Mouse (Mus musculus): ENCODE data around the gene Dpf3. TPM values are rescaled to one million over a fixed set of nuclear protein-coding genes. Genes with fewer than 3 reads are reported as not detected.

Dpf3 gene
- polyA plus RNA-seq, 1 experiment: 1.9 TPM

- Histone ChIP-seq H3K36me3 (ENCODE audit: control insufficient read depth) (peaks cover 3% of the 10 kb centered on the region; the same call in 1 of the 2 replicates), H3K9me3 (ENCODE audit: control insufficient read depth, low read length) (no peaks in the 10 kb centered on the region), H3K4me1 (ENCODE audit: control insufficient read depth) (no peaks in the 10 kb centered on the region; the same call in none of the 2 replicates), H3K4me3 (replicated peaks) (no peak overlapping the region), H3K27me3 (ENCODE audit: control insufficient read depth) (no peaks in the 10 kb centered on the region)
- TF ChIP-seq TAL1 (IDR thresholded peaks at IDR 0.05; ENCODE audit: low read length) (no peak), GATA1 (IDR thresholded peaks at IDR 0.05; ENCODE audit: low read length) (no peak)
Observed at GRCm38 (mm10) chr12:83337077-83337775, 150.3 kb downstream of the Dpf3 start.

DNA sequence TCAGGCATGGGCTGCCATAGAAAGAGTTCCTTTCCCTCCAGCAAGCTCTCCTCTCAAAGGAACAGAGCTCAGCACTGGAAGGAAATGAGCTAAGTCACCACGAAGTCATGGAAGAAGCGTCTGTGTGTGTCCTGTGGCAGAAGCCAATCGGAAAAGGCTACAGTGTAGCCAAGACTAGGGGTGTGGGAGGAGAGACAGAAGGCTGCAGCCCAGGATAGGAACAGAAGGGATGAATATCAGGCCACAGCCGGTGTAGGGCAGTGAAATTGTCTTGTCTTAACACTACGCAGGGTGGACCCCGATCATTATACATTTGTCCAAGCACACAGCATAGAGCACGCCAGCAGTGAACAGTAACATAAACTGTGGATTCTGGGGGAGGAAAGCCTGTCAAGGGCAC, 157.5 kb downstream of the Dpf3 start:
- H3K4me3 ChIP-seq (replicated peaks): no peak overlapping the region
- no peaks in the 10 kb centered on the region for H3K27me3 ChIP-seq (ENCODE audit: control insufficient read depth)
- H3K4me1 ChIP-seq (ENCODE audit: control insufficient read depth): peaks cover 1% of the 10 kb centered on the region
- H3K9me3 ChIP-seq (ENCODE audit: control insufficient read depth, low read length): no peaks in the 10 kb centered on the region
- H3K36me3 ChIP-seq (ENCODE audit: control insufficient read depth): peaks cover 33% of the 10 kb centered on the region
- no peak for TF ChIP-seq GATA1 (IDR thresholded peaks at IDR 0.05; ENCODE audit: low read length)
- no peak for TF ChIP-seq TAL1 (IDR thresholded peaks at IDR 0.05; ENCODE audit: low read length)

- H3K27me3 ChIP-seq (ENCODE audit: control insufficient read depth): no peaks in the 10 kb centered on the region
- H3K4me3 ChIP-seq (replicated peaks): no peak overlapping the region
- peaks cover 1% of the 10 kb centered on the region for H3K4me1 ChIP-seq (ENCODE audit: control insufficient read depth)
- no peaks in the 10 kb centered on the region for H3K9me3 ChIP-seq (ENCODE audit: control insufficient read depth, low read length)
- H3K36me3 ChIP-seq (ENCODE audit: control insufficient read depth): peaks cover 40% of the 10 kb centered on the region
- TF ChIP-seq TAL1 (IDR thresholded peaks at IDR 0.05; ENCODE audit: low read length) (no peak), GATA1 (IDR thresholded peaks at IDR 0.05; ENCODE audit: low read length) (no peak)
Observed at GRCm38 (mm10) chr12:83328899-83329298, 158.6 kb downstream of the Dpf3 start.

DNA sequence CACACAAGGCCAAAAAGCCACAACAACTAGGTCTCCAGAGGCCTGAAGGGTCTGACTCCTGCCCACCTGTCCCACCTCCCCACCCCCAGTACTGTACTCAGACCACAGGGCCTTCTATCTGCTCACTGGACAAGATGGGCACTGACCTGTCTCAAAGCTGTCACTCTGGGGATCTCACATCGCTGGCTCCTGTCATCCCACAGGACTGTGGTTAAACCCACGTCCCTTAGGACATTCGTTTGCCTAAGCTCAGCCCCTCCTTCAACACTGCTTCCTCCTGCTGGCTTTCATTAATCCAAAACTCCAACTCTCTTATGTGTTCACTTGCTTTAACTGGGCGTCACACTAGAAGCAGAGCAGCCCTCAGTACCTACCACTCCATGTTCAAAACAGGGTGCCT, 159.0 kb downstream of the Dpf3 start:
- Histone ChIP-seq H3K4me1 (ENCODE audit: control insufficient read depth) (peaks cover 1% of the 10 kb centered on the region), H3K4me3 (replicated peaks) (no peak overlapping the region), H3K9me3 (ENCODE audit: control insufficient read depth, low read length) (no peaks in the 10 kb centered on the region), H3K27me3 (ENCODE audit: control insufficient read depth) (no peaks in the 10 kb centered on the region), H3K36me3 (ENCODE audit: control insufficient read depth) (peaks cover 41% of the 10 kb centered on the region)
- TF ChIP-seq TAL1 (IDR thresholded peaks at IDR 0.05; ENCODE audit: low read length): no peak
- TF ChIP-seq GATA1 (IDR thresholded peaks at IDR 0.05; ENCODE audit: low read length): no peak

- H3K36me3 ChIP-seq (ENCODE audit: control insufficient read depth): peaks cover 41% of the 10 kb centered on the region
- H3K4me3 ChIP-seq (replicated peaks): no peak overlapping the region
- peaks cover 1% of the 10 kb centered on the region for H3K4me1 ChIP-seq (ENCODE audit: control insufficient read depth)
- H3K27me3 ChIP-seq (ENCODE audit: control insufficient read depth): no peaks in the 10 kb centered on the region
- TF ChIP-seq TAL1 (IDR thresholded peaks at IDR 0.05; ENCODE audit: low read length): no peak
- no peak for TF ChIP-seq GATA1 (IDR thresholded peaks at IDR 0.05; ENCODE audit: low read length)
- no peaks in the 10 kb centered on the region for H3K9me3 ChIP-seq (ENCODE audit: control insufficient read depth, low read length)
Observed at GRCm38 (mm10) chr12:83327451-83327850, 160.1 kb downstream of the Dpf3 start.

DNA sequence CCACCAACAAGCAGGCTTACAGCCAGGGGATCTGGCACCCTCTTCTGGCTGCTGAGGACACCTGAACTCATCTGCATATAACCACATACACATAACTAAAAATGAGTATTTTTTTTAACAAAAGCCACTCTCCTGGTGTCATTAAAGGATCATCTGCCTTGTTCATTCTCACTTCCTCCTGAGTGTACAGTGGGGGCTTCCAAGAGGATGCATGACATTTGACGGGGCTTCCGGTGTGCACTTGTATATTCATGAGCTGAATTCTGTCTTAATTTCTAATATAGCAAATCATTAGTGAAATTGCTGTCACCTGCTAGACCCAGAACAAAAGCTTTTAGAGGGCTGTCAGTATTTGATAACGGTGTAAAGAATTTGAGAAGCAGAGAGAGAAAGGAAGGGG, 166.8 kb downstream of the Dpf3 start:
- Histone ChIP-seq H3K4me1 (ENCODE audit: control insufficient read depth) (peaks cover 19% of the 10 kb centered on the region), H3K36me3 (ENCODE audit: control insufficient read depth) (peaks cover 8% of the 10 kb centered on the region), H3K27me3 (ENCODE audit: control insufficient read depth) (no peaks in the 10 kb centered on the region), H3K9me3 (ENCODE audit: control insufficient read depth, low read length) (no peaks in the 10 kb centered on the region), H3K4me3 (replicated peaks) (no peak overlapping the region)
- TF ChIP-seq GATA1 (IDR thresholded peaks at IDR 0.05; ENCODE audit: low read length) (no peak), TAL1 (IDR thresholded peaks at IDR 0.05; ENCODE audit: low read length) (no peak)

GRCm38 (mm10) chr12:83317646-83318443, 169.7 kb downstream of the Dpf3 start:
- TF ChIP-seq TAL1 (IDR thresholded peaks at IDR 0.05; ENCODE audit: low read length) (no peak), GATA1 (IDR thresholded peaks at IDR 0.05; ENCODE audit: low read length) (no peak)
- no peaks in the 10 kb centered on the region for H3K27me3 ChIP-seq (ENCODE audit: control insufficient read depth)
- H3K4me3 ChIP-seq (replicated peaks): no peak overlapping the region
- no peaks in the 10 kb centered on the region for H3K9me3 ChIP-seq (ENCODE audit: control insufficient read depth, low read length)
- H3K36me3 ChIP-seq (ENCODE audit: control insufficient read depth): peaks cover 15% of the 10 kb centered on the region
- H3K4me1 ChIP-seq (ENCODE audit: control insufficient read depth): peaks cover 30% of the 10 kb centered on the region

- Histone ChIP-seq H3K4me1 (ENCODE audit: control insufficient read depth) (peaks cover 35% of the 10 kb centered on the region), H3K27me3 (ENCODE audit: control insufficient read depth) (no peaks in the 10 kb centered on the region), H3K36me3 (ENCODE audit: control insufficient read depth) (peaks cover 17% of the 10 kb centered on the region), H3K9me3 (ENCODE audit: control insufficient read depth, low read length) (no peaks in the 10 kb centered on the region), H3K4me3 (replicated peaks) (no peak overlapping the region)
- TF ChIP-seq TAL1 (IDR thresholded peaks at IDR 0.05; ENCODE audit: low read length) (no peak), GATA1 (IDR thresholded peaks at IDR 0.05; ENCODE audit: low read length) (no peak)
Observed at GRCm38 (mm10) chr12:83314666-83315065, 172.8 kb downstream of the Dpf3 start.

- TF ChIP-seq GATA1 (IDR thresholded peaks at IDR 0.05; ENCODE audit: low read length): no peak
- TF ChIP-seq TAL1 (IDR thresholded peaks at IDR 0.05; ENCODE audit: low read length): no peak
- no peak overlapping the region for H3K4me3 ChIP-seq (replicated peaks)
- H3K36me3 ChIP-seq (ENCODE audit: control insufficient read depth): peaks cover 22% of the 10 kb centered on the region
- no peaks in the 10 kb centered on the region for H3K9me3 ChIP-seq (ENCODE audit: control insufficient read depth, low read length)
- H3K27me3 ChIP-seq (ENCODE audit: control insufficient read depth): no peaks in the 10 kb centered on the region
- peaks cover 47% of the 10 kb centered on the region for H3K4me1 ChIP-seq (ENCODE audit: control insufficient read depth)
Observed at GRCm38 (mm10) chr12:83312818-83313217, 174.7 kb downstream of the Dpf3 start.

Data from erythroblast, embryonic 14.5 days (primary cell).